Comparison of ENCODE assay signal across 14 mouse cellular contexts in genomic region chr16:42271213-42271612, GRCm38 (mm10).
"Had no signal": no experiment of that assay in that cellular context is flagged by ENCODE, and none has a peak within 500 bp of the region (broad histone marks: within the 10 kb centered on the region; RNA-seq: fewer than 3 reads in every experiment).

No protein-coding gene starts in this region.

- H3K4me2 ChIP-seq: lung, embryonic 14.5 days; midbrain, embryonic 13.5 days; midbrain, embryonic 15.5 days; stomach, embryonic 15.5 days had no signal

- H3K4me3 ChIP-seq: megakaryocyte, embryonic 14.5 days; midbrain, embryonic 13.5 days; midbrain, embryonic 15.5 days; stomach, embryonic 15.5 days had no signal

- DNase-seq: lung, adult 18-20 months; lung, embryonic 14.5 days; lung, postnatal 10 days; lung, postnatal 4 days; right cerebral cortex, postnatal 14 days; thymus, adult 2 months; thymus, postnatal 25 days; thymus, postnatal 4 days had no signal

- H3K9me3 ChIP-seq: megakaryocyte, embryonic 14.5 days; midbrain, embryonic 13.5 days; midbrain, embryonic 15.5 days; stomach, embryonic 15.5 days had no signal

- ATAC-seq: midbrain, embryonic 13.5 days; midbrain, embryonic 15.5 days had no signal

- H3K9ac ChIP-seq: liver, embryonic 14.5 days; lung, embryonic 14.5 days; midbrain, embryonic 13.5 days; midbrain, embryonic 15.5 days; stomach, embryonic 15.5 days had no signal

- H3K36me3 ChIP-seq: midbrain, embryonic 13.5 days; midbrain, embryonic 15.5 days; stomach, embryonic 15.5 days had no signal

- H3K4me1 ChIP-seq: megakaryocyte, embryonic 14.5 days; stomach, embryonic 15.5 days had no signal

- H3K27ac ChIP-seq: liver, embryonic 14.5 days; midbrain, embryonic 13.5 days; midbrain, embryonic 15.5 days; stomach, embryonic 15.5 days; stomach, postnatal 0 days had no signal

- H3K27me3 ChIP-seq: megakaryocyte, embryonic 14.5 days; midbrain, embryonic 13.5 days; midbrain, embryonic 15.5 days; stomach, embryonic 15.5 days had no signal
